Mouse (Mus musculus): ENCODE measurements around the gene Rnf149.

The Rnf149 gene

GRCm38 (mm10) chr1:39575778-39576375 is 1.3 kb downstream of the Rnf149 start:
- DNase-seq (ENCODE audit: low spot score) = no peak

GRCm38 (mm10) chr1:39573890-39574289 is 3.3 kb downstream of the Rnf149 start:
- DNase-seq (ENCODE audit: low spot score) = no peak

- DNase-seq (ENCODE audit: low spot score) = no peak
These were observed 5.6 kb downstream of the Rnf149 start for GRCm38 (mm10) chr1:39571653-39572052.

GRCm38 (mm10) chr1:39568079-39568478 is 9.1 kb downstream of the Rnf149 start:
- DNase-seq (ENCODE audit: low spot score) = no peak

GRCm38 (mm10) chr1:39564603-39565002 is 12.6 kb downstream of the Rnf149 start:
- no peak for DNase-seq (ENCODE audit: low spot score)

GRCm38 (mm10) chr1:39563161-39563560 is 14.0 kb downstream of the Rnf149 start:
- DNase-seq (ENCODE audit: low spot score) = no peak

- no peak for DNase-seq (ENCODE audit: low spot score)
These were observed 15.3 kb downstream of the Rnf149 start for GRCm38 (mm10) chr1:39561920-39562319.

- no peak for DNase-seq (ENCODE audit: low spot score)
These were observed 18.2 kb downstream of the Rnf149 start for GRCm38 (mm10) chr1:39559009-39559408.

GRCm38 (mm10) chr1:39555556-39556415 is 21.4 kb downstream of the Rnf149 start:
- DNase-seq (ENCODE audit: low spot score) = peak; percentile 57

- no peak for DNase-seq (ENCODE audit: low spot score)
These were observed 27.4 kb downstream of the Rnf149 start for GRCm38 (mm10) chr1:39549831-39550230.

- no peak for DNase-seq (ENCODE audit: low spot score)
These were observed 30.0 kb downstream of the Rnf149 start for GRCm38 (mm10) chr1:39547238-39547637.

- DNase-seq (ENCODE audit: low spot score) = no peak
These were observed 30.9 kb downstream of the Rnf149 start for GRCm38 (mm10) chr1:39546160-39546866.

GRCm38 (mm10) chr1:39545589-39545988 is 31.6 kb downstream of the Rnf149 start:
- no peak for DNase-seq (ENCODE audit: low spot score)

- DNase-seq (ENCODE audit: low spot score) = no peak
These were observed 36.6 kb downstream of the Rnf149 start for GRCm38 (mm10) chr1:39540592-39540991.

- DNase-seq (ENCODE audit: low spot score) = no peak
These were observed 39.4 kb downstream of the Rnf149 start for GRCm38 (mm10) chr1:39537631-39538380.

- DNase-seq (ENCODE audit: low spot score) = no peak
These were observed 40.5 kb downstream of the Rnf149 start for GRCm38 (mm10) chr1:39536701-39537100.

GRCm38 (mm10) chr1:39535515-39536311 is 41.5 kb downstream of the Rnf149 start:
- DNase-seq (ENCODE audit: low spot score) = peak; percentile 99

- DNase-seq (ENCODE audit: low spot score) = no peak
These were observed 42.4 kb downstream of the Rnf149 start, which contains the start of gene Cnot11 for GRCm38 (mm10) chr1:39534831-39535230. Gene Cnot11, plus strand, starts transcription at chr1:39534992.

GRCm38 (mm10) chr1:39533917-39534316 is 43.3 kb downstream of the Rnf149 start:
- DNase-seq (ENCODE audit: low spot score) = no peak

- DNase-seq (ENCODE audit: low spot score) = no peak
These were observed 46.2 kb downstream of the Rnf149 start for GRCm38 (mm10) chr1:39531036-39531435.

GRCm38 (mm10) chr1:39530258-39530943 is 46.8 kb downstream of the Rnf149 start:
- peak; percentile 86 for DNase-seq (ENCODE audit: low spot score)

Measured in layer of hippocampus, adult 11-12 months (tissue).